Mouse (Mus musculus): ENCODE measurements around the gene Olfr288. TPM values are rescaled to one million over a fixed set of nuclear protein-coding genes. Genes with fewer than 3 reads are reported as not detected.

The Olfr288 gene
- not detected for polyA plus RNA-seq (2014; fragmentation: Illumina TruSeq; extraction: RNeasy Lipid Tissue Mini Kit (QIAGEN cat#74804); ENCODE audit: low read depth, low replicate concordance)

DNA sequence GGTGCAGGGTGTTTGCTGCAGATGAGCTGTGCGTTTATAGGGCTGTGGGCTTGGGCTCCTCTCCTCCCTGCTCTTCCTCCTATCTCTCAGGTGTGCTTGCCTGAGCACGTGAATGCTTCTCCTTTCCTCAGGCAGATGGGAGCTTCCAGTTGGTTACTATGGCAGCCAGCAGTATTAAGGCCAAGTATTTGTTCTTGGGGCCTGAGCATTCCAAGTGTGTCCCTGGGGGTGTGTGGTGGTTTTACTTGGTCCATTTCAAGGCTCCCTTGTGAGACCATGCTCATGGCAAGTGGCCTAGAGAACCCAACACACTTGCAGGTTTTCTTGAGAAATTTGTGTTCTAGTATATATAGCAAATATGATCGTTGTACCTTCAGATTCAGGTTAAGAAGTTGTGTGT lies at the start of gene Olfr288:
Gene Olfr288, minus strand, starts transcription at position 101 of the 400 bp plus-strand sequence.

DNA sequence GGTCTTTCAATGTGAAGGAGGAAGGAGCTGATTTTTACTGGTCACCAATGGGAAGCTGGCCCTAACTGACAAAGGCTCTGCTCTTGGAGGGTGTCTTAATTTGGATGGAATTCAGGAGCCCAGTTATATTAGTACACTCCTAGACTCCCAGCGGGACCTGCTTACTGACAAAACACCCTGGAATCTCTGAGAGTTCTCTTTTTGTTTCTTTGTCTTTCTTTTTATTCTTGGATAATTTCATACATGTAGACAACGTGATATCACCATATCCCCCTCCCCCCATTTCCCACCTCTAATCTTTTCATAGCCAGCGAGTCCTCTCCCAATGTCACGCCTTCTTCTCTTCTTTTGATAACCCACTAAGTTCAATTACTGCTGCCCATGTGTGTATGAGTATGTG lies 39.0 kb upstream of the Olfr288 start, which contains the start of gene Olfr286:
Gene Olfr286, minus strand, starts transcription at position 101 of the 400 bp plus-strand sequence.

GRCm38 (mm10) chr15:98220877-98221276 lies 25.5 kb upstream of the Olfr288 start, which contains the start of the genes Gm44579 and Olfr287:
Gene Gm44579, minus strand, starts transcription at chr15:98220977.
Gene Olfr287, minus strand, starts transcription at chr15:98221056.

GRCm38 (mm10) chr15:98166963-98167644 lies 28.2 kb downstream of the Olfr288 start, which contains the start of gene Ccdc184:
Gene Ccdc184, plus strand, starts transcription at chr15:98167158.

DNA sequence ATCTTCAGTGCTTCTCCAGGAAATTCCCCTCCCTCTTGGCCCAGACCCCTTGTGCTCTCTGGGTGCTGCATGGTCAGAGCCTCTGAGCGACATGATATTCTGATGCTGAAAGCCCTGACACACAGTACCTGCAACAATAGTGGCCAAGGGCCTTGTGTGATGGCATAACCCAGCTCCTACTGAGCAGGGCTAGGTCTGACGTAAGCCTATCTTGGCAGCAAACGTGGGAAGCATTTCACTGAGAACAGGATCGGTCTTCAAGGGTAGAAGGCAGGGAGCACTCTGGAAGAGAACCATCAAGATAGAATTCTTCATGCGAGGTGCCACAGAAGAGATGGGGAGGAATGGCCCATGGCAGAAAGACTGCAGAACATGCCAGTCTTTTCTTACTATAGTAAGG lies 29.8 kb downstream of the Olfr288 start, which contains the start of gene Asb8:
Gene Asb8, minus strand, starts transcription at position 101 of the 400 bp plus-strand sequence.

Other genes starting within 250 kb of the Olfr288 start
- gene Tmem106c, start 231.3 kb downstream of the Olfr288 start, polyA plus RNA-seq (2014; fragmentation: Illumina TruSeq; extraction: RNeasy Lipid Tissue Mini Kit (QIAGEN cat#74804); ENCODE audit: low read depth, low replicate concordance), result 9.5 TPM
- not detected for gene Col2a1, start 190.8 kb downstream of the Olfr288 start, polyA plus RNA-seq (2014; fragmentation: Illumina TruSeq; extraction: RNeasy Lipid Tissue Mini Kit (QIAGEN cat#74804); ENCODE audit: low read depth, low replicate concordance)
- gene Pfkm, start 103.0 kb downstream of the Olfr288 start, polyA plus RNA-seq (2014; fragmentation: Illumina TruSeq; extraction: RNeasy Lipid Tissue Mini Kit (QIAGEN cat#74804); ENCODE audit: low read depth, low replicate concordance), result 2.6 TPM
- 8.6 TPM for gene Senp1, start 101.8 kb downstream of the Olfr288 start, polyA plus RNA-seq (2014; fragmentation: Illumina TruSeq; extraction: RNeasy Lipid Tissue Mini Kit (QIAGEN cat#74804); ENCODE audit: low read depth, low replicate concordance)
- gene Asb8, start 29.9 kb downstream of the Olfr288 start, polyA plus RNA-seq (2014; fragmentation: Illumina TruSeq; extraction: RNeasy Lipid Tissue Mini Kit (QIAGEN cat#74804); ENCODE audit: low read depth, low replicate concordance), result 16.2 TPM
- not detected for gene Ccdc184, start 28.4 kb downstream of the Olfr288 start, polyA plus RNA-seq (2014; fragmentation: Illumina TruSeq; extraction: RNeasy Lipid Tissue Mini Kit (QIAGEN cat#74804); ENCODE audit: low read depth, low replicate concordance)
- gene Gm44579, start 25.4 kb upstream of the Olfr288 start, polyA plus RNA-seq (2014; fragmentation: Illumina TruSeq; extraction: RNeasy Lipid Tissue Mini Kit (QIAGEN cat#74804); ENCODE audit: low read depth, low replicate concordance), result not detected
- not detected for gene Olfr287, start 25.5 kb upstream of the Olfr288 start, polyA plus RNA-seq (2014; fragmentation: Illumina TruSeq; extraction: RNeasy Lipid Tissue Mini Kit (QIAGEN cat#74804); ENCODE audit: low read depth, low replicate concordance)
- gene Olfr286, start 38.9 kb upstream of the Olfr288 start, polyA plus RNA-seq (2014; fragmentation: Illumina TruSeq; extraction: RNeasy Lipid Tissue Mini Kit (QIAGEN cat#74804); ENCODE audit: low read depth, low replicate concordance), result not detected
- not detected for gene H1fnt, start 61.8 kb upstream of the Olfr288 start, polyA plus RNA-seq (2014; fragmentation: Illumina TruSeq; extraction: RNeasy Lipid Tissue Mini Kit (QIAGEN cat#74804); ENCODE audit: low read depth, low replicate concordance)
- gene Zfp641, start 100.6 kb upstream of the Olfr288 start, polyA plus RNA-seq (2014; fragmentation: Illumina TruSeq; extraction: RNeasy Lipid Tissue Mini Kit (QIAGEN cat#74804); ENCODE audit: low read depth, low replicate concordance), result 0.32 TPM
- not detected for gene Olfr285, start 121.8 kb upstream of the Olfr288 start, polyA plus RNA-seq (2014; fragmentation: Illumina TruSeq; extraction: RNeasy Lipid Tissue Mini Kit (QIAGEN cat#74804); ENCODE audit: low read depth, low replicate concordance)
- gene Olfr284, start 145.4 kb upstream of the Olfr288 start, polyA plus RNA-seq (2014; fragmentation: Illumina TruSeq; extraction: RNeasy Lipid Tissue Mini Kit (QIAGEN cat#74804); ENCODE audit: low read depth, low replicate concordance), result not detected
- gene Olfr283, start 185.4 kb upstream of the Olfr288 start, polyA plus RNA-seq (2014; fragmentation: Illumina TruSeq; extraction: RNeasy Lipid Tissue Mini Kit (QIAGEN cat#74804); ENCODE audit: low read depth, low replicate concordance), result not detected
- gene Olfr282, start 235.7 kb upstream of the Olfr288 start, polyA plus RNA-seq (2014; fragmentation: Illumina TruSeq; extraction: RNeasy Lipid Tissue Mini Kit (QIAGEN cat#74804); ENCODE audit: low read depth, low replicate concordance), result not detected